Mouse (Mus musculus) fat pad, adult 2 months (tissue): ENCODE measurements around the gene Ubash3b.

Source experiments
- DNase-seq: peaks from one replicate; pipeline ENCODE4 v3.0.0-alpha.2; 2011; ENCODE audit warnings: low read depth, low spot score; ENCODE audit errors: extremely low read depth

The Ubash3b gene

DNA sequence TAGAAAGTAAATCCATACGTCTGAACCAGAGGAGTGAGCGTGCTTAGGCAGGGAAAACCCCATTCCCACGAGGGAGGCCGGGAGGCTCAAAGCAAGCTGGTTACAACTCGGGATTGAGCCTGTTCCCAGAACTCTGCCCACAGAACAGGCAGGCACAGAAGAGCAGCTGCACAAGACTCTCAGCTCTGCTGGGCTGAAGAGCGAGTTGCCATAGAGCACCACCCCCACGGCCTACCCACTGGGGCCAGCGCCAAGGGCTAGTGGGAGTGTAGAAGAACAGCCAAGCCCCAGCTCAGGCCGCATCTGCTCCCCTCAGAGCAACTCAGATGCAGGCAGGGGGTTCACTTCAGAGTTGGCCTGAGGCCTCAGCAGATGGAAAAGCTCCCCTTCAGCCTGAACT lies 107.3 kb downstream of the Ubash3b start:
- DNase-seq: no peak

DNA sequence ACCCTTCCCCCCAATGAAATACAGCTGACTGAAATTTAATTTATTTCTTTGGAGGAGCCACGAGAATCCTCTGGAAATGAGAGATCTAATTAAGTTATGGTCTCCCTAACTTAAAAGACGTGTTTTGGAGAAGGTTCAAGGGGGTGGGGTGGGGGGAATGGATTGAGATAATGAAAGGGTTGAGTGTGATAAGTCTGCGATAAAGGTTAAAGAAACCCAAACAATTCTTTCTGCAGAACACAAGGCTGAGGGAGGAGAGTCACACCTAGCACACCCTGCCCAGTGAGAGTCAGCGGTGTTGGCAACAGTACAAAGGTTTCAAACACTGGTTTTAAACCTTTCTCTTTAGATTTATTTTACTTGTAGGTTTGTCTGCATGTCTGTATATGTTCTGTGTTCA lies 108.0 kb downstream of the Ubash3b start:
- no peak for DNase-seq

DNA sequence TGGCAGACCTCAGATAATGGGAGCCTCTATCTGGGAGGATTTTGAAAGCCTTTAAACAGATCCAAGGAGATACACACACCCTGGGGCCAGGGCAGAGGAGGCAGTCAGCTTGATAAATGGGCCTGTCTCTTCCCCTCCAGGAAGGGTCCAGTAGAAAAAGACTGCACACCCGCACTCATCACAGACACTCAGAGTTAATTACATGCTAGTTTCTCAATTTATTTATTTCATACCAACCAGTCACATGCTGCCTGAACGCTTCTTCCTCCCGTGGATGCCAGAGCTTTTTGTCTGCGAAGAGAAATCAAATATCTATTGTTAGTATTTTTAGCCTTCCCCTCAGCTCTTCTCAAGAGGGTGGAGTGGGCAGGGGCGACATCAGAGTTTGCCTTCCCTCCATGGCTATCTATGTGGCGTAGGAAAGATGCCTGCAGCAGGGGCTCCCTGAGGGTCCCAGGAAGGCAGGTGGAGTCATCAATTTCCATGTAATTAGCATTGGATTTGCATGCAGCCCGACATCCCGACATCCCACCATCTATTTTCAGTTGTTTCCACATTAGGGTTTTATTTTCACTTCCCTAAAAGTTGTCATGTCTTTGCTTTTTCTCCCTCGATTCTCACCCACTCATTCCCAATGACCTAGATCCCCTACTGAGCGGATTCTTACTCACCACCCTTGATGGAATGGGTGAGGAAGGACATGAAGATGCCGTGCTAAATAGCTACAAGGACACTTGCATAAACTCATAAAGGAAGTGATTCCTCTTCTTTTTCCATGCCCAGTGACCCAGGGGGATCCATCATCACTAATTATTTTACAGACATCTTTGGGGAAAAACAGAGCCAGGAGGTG lies 110.2 kb downstream of the Ubash3b start:
- no peak for DNase-seq

DNA sequence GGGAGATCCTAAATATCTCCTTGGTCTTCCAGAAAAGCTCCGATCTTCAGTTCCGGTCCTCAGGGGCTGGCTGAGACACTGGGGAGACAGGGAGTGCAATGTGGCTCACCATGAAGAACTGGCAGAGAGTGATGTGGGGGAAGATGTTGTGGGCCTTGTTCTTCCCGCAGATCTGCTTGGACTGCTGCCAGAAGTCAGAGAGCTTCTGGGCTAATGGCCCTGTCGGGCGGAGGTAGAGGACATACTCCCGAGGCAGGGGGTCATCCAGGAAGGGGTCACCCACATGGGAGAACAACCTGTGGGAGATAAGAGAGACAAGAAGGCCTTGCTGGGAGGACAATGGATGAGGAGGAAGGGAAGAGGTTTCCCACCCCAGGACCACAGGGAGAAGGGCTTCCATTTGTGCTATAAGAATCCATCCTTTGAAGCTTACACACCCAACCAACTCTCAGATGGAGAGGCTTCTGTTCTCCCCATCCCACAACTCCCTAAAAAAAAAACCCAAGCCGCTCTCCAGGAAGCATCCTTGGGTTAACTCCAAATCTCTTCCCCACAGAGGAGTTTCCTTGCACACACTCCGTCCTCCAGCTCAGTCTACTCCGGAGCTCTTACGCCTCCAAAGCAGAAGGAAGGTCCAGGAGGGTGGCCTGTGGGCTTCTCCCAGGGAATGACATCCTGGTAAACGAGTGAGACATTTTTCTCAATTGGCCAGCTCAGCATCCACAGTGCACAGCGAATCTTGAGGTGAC lies 111.0 kb downstream of the Ubash3b start:
- DNase-seq: no peak

DNA sequence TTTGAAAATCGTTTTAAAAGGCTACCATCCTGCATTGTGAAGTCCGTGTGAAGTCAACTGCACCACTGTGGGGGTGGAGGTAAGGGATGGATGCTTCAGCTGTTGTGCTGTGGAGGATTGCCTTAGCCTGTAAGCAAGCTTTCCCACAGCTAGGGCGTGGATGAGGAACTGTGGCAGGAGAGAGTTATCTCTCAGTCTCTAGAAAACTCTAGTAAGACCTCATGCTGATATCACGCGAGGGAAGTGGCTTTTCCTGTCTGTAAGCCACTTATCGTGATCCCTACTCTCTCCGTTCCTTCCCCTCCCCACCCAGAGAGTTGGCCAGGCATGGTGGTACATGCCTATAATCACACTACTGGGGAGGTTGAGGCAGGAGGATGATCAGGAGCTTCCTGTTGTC lies 112.2 kb downstream of the Ubash3b start:
- no peak for DNase-seq

DNA sequence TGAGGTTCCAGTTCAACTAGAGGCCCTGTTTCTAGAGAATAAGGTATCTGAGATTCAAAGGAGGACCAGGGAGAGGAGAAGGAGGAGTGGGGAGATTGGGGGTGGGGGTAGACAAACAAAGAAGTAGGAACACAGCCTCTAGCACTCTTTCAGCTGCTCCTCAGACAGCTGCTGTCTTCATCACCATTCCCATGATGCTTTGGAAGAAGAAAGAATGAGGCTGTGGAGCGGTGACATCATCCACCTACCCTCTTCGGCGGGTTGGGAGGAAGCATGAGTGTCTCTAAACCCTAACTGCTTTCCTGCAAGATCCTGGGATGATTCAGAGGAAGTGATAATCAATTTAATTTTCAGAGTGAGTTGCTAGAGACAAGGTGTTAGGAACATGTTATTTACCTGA lies 112.7 kb downstream of the Ubash3b start:
- DNase-seq: no peak

DNA sequence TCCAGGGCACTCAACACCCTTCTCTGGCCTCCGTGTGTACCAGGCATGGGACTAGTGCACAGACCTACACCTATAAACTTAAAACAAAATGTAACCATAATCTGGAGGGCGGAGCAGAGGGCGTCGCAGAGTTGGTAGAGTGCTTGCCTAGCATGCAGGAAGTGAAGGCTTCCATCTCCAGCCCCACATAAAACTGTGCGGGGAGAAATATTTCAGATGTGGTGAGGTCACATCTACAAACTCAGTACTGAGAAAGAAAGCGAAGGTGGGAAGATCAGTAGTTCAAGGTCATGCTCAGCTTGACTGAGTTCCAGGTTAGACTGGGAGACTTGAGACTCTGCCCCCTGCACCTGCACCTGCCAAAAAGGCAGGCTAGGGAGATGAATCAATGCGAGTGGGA lies 113.3 kb downstream of the Ubash3b start:
- no peak for DNase-seq

DNA sequence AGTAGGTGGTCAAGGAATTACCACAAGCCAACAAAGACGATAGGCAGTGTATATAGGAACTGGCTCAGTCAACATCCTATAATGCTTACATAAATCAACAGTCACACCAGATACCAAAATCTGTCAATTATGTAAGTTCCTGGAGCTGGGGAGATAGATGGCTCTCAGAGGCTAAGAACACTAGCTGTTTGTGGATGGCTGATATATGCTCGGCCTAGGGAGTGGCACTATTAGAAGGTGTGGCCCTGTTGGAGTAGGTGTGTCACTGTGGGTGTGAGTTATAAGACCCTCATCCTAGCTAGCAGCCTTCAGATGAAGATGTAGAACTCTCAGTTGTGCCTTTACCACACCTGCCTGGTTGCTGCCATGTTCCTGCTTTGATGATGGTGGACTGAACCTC lies 113.8 kb downstream of the Ubash3b start:
- DNase-seq: no peak

DNA sequence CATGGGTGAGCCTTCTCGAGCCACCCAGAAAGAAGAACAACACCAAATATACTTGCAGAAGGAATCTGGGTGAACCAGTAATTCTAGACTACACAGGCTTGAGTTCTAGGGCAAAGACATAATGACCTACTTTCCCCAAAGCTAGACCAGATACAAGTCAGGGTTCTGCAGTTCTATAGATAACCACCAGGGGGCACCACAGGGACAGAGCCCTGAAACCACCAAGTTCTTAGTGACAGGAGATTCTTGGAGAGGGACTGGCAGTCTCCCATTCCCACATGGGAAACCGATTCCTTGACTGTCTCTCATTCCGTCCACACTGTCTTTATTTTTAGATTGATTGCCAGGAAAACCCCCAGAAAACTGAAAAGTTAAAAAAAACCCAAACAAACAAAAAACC lies 116.9 kb downstream of the Ubash3b start:
- DNase-seq: no peak

DNA sequence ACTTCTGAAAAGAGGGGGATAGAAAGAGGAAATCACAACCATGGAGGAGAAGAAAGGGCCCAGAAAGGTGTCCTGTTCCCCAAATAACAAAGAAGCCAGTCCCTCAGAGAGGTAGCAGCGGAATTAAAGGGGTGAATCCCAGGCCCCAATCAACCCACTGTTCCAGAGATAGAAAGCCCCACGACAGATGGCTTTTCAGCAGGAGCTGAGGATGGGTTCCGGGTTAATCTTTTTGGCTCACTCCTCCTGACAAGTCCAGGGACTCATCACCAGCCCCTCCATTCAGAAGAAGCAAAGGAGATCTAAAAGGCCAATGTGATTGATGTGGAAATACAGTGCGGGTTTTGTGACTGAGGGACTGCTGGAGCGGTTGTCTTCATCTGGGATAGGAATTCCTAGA lies 117.9 kb downstream of the Ubash3b start:
- DNase-seq: no peak

DNA sequence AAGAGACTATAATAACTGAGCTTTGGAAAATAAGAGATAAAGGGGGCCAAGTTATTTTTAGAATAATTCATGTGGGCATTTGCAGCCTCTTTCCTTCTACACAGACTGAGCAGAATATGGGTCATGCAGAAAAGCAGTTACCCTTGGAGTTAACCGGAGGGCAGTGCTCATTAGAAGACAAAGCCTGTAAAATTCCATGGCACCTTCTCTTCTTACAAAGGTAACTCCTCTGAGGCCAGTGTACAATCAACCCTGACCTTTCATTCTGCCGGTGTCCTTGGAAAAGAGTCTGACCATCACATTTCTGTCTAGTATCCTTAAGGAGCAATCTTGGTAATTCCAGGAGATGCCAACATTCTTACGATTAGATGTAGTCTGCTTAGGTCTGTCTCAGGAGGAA lies 120.1 kb downstream of the Ubash3b start:
- no peak for DNase-seq

DNA sequence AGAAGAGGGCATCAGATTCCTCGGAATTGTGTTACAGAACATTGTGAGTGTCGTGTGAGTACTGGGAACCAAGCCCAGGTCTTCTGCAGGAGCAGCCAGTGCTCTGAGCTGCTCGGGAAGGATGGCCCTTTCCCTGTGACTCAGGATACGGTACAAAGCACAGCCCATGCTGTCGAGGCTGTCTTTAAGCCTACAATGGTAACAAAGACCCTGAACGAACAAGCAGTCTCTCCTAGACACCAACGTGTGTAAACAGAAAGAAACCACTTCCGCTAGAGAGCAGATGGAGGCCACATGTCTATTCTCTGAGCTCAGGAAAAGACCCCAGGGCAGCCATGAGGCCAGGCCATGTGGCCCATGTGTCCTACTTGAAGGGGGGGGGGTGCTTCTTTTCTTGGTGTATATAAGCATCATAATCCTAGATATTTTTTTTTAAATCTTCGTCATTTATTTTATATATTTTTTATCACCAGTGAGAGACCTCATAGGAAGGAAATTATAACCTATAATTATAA lies 123.3 kb downstream of the Ubash3b start:
- DNase-seq: no peak

DNA sequence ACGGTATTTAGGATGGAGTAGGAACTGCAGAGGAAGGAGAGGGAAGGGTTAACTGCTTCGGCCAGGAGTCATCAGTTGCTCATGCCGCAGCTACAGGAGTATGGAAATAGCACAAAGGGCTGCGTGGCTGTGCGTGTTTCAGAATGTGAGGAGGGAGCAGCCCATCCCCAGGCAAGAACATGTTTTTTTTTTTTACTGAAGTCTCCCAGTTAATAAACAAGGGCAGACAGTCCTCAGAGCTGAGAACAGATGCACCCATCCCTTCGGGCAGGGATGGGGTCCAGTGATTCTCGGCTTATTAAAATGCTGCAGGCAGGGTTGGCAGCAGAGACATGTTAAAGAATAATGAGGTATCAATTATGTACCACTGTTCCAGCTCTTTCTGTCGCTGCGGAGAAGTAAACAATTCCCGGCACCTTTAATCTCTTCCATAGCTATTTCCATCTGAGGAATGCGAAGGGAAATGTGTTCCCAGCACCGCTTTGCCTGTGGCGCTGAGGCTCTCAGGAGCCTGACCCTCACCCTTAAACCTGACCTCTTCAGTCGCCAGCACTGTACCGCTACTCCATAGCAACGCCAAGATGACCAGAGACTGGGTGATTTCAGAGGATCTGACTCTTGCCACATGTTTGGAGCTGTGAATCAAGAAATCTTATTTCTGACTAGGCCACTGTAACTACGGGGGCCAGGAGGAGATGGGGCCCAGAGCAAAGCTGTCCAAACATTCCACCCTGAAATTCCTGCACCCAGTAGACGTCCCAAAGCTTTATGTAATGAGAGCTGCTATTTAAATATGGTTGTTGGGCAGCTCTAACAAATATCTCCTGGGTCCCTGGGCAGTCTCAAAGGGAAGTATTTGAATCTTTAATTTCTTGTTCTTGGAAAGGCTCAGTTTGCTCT lies 129.7 kb downstream of the Ubash3b start:
- no peak for DNase-seq

DNA sequence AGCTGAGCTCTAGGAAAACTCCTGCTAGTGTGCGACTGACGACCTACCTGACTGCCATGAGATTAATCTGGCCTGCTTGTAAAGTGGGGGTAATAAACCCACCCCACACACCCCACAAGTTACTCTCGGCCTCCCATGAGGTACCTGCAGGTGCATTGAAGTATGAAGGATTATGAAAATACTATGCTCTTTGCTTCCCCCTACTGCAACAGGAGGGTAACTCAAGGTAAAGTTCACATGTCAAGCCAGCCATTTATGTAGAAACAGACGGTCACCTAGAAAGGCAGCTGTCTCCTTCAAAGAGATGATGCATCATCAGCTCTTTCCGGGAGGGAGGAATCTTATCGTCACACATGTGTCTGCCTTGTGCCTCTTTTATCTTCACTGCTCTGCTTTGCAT lies 131.7 kb downstream of the Ubash3b start:
- no peak for DNase-seq

DNA sequence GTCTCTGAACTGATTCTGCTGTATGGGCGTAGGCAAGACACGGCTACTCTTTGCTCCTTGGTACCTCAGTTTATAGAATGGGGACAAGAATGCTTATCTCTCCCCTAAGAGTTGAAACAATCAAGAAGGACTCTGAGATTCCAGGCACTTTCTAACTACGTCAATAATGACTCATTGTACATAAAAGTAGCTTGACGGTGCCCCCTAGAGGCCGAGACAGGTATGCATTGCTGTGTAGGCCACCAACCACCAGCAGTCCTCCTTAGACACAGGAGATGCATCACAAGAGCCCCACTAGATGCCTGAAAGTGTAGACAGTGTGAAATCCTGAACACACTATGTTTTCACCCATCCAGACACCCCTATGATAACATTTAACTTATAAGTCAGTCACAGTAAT lies 133.0 kb downstream of the Ubash3b start:
- no peak for DNase-seq

DNA sequence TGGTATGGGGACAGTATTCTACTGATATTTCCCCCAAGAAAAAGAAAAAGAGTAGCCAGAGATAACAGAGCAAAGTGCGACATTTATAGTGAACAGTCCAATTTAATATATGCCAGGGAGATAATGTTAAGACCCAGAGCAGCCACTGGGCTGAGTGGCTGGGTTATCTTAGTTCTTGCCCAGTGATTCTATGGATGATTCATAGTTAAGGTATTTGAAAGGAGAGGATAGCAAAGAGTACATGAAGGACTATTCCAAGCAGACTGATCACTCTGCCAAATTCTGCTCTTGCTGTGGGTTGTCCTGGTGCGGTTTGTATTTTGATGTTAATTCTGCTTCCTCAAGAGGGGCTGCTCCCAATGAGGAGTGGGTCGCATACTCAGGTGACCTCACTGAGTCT lies 139.8 kb downstream of the Ubash3b start:
- DNase-seq: no peak

DNA sequence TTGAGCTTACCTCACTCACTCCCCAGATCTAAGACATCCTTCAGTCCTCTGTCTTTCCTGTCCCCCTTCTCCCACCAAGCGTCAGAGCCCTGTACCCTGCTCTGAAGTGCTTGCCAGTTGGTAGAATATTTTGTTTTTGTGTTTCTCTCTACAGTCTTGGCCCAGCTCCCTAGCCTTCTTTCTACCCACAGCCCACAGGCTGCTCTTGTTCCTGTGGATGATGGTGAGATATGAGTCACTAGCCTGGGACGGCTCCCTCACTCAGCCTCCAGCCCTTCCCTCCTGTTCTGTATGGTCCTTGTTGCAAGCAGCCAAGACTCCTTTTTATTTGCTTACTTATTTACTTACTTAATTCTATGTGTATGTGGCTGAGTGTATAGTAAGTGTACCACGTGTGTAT lies 141.0 kb downstream of the Ubash3b start:
- DNase-seq: no peak

DNA sequence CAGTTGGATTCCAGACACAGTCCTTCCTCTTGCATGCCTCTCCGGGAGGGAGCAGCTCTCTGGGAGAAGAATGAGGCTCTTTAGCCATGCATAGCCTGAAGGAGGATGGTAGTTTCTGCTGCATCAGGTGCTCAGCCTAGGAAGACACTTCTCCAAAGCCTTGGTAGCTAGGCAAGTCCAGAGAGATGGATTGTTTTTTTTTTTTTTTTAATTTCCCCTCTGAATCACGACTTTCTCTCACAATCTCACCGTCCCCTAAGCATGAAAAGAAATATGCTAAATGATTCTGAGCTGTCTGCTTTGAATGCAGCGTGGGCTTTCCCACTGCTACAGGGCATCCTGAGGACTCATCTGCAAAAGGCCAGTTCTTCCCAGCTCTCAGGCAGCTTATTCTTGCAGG lies 147.0 kb downstream of the Ubash3b start:
- no peak for DNase-seq

DNA sequence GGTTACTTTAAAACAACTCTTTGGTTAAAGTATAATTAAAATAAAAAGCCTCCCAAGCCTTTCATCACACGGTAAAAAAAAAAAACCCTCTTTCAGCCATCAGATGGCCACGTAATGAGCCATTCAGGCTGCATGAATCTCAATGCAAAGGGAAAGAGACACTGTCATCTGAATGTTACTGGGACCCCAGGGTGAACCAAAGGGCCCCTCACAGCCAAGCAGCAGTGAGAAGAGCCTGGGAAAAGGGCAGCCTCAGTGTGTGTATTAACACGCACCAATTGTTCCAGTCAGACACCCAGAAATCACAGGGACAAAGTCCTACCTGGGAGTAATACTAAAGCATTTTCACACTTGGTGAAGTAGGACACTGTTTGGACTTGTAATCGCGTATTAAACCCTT lies 149.0 kb downstream of the Ubash3b start:
- no peak for DNase-seq

DNA sequence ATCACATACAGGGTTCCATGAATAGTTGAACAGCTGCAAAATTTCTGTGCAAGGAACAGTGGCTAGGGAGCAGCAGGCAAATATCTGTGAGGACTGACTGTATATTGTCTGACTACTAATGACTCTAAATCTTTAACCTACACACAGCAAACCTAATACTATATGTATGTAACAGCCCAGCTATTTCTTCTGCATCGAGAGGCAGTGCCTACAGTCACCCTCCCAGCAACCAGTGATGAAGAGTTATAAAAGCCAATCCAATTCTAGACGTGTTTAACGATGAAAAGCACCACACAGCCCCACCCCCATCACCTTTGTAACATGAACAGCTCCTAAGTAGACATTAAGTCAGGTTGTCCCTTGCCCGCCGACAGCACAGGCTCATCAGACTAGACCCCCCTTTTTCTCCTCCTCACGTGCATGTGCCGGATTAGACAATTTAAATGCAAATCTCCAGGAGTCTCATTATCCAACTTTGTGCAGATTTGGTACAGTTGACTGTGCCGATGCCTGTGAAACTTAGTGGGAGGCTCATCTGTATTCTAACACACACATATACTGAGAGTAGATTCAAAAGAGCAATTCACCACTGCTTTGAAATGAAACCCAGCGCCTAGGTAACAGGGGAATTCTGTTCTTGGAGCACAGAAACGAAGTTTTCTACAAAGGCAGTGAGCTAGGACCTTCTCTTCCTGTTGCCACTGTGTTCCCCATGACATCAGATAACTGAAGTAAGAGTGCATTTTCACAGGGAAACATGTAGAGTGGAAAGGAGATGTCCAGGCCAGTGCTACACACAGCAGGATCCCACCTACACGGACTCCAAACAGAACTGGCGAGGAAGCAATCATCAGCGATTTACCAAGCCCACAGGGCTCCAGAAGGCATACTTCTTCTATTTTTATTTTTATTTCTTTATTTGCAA lies 149.7 kb downstream of the Ubash3b start:
- no peak for DNase-seq
